8 mouse cellular contexts compared by ENCODE assay signal in the genomic region with DNA sequence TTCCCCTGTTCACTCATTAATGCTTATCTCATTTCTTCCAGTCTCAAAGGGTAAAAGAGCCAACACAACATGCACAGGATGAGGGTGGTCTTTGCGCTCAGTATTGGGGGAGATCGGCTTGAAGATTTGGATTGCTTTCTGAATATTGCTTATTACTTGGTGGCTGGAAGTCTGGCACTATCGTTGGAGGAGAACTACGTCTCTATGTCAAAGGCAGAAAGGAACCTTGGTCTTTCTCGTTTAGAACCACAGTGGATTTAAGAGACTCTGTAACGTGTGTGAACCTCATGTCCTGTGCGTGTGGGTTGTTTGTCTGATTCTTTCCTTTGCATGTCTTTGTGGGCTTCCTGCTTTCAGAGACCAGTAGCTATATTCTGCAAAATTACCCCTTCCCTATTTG. TPM values are rescaled to one million over a fixed set of nuclear protein-coding genes. Genes with fewer than 3 reads are reported as not detected.
DNase-seq lines count a peak whose midpoint lies in the region; ATAC-seq and TF ChIP-seq lines count a peak whose summit lies in the region.

No protein-coding gene starts in this region.

- peak overlapping the region; percentile 56 for H3K4me2 ChIP-seq in kidney, embryonic 14.5 days (replicated peaks; ENCODE audit: low read depth, low read length)
- peak overlapping the region; percentile 68 for H3K4me2 ChIP-seq in hindbrain, embryonic 13.5 days
- peak overlapping the region; percentile 57 for H3K4me2 ChIP-seq in midbrain, embryonic 11.5 days

- peak overlapping the region; percentile 79 for H3K4me3 ChIP-seq in kidney, embryonic 14.5 days (ENCODE audit: low read length)
- peak overlapping the region; percentile 90 for H3K4me3 ChIP-seq in cortical plate, adult 2 months (ENCODE audit: insufficient read depth, low read length)
- peak overlapping the region; percentile 85 for H3K4me3 ChIP-seq in hindbrain, embryonic 13.5 days
- peak overlapping the region; percentile 68 for H3K4me3 ChIP-seq in midbrain, embryonic 11.5 days (ENCODE audit: low read depth, low read length)

- peak overlapping the region; percentile 32; the same call in 1 of the 2 replicates for H3K9ac ChIP-seq in kidney, embryonic 14.5 days (ENCODE audit: low read depth, low read length)
- peak overlapping the region; percentile 93 for H3K9ac ChIP-seq in hindbrain, embryonic 13.5 days
- H3K9ac ChIP-seq in midbrain, embryonic 11.5 days (ENCODE audit: low read length) = no peak overlapping the region; the same call in 1 of the 2 replicates

- TF ChIP-seq POLR2A in cortical plate, adult 2 months (IDR thresholded peaks at IDR 0.05; ENCODE audit: extremely low read depth, insufficient read depth, low read length) = no peak

- DNase-seq in kidney, postnatal 25 days = no peak
- DNase-seq in midbrain, embryonic 11.5 days (ENCODE audit: low spot score, missing footprints) = no peak
- no peak for DNase-seq in frontal cortex, adult 2 months (ENCODE audit: extremely low spot score in 1 of 2, low spot score in 1 of 2)
- no peak for DNase-seq in testis, postnatal 10 days (ENCODE audit: low spot score)
- no peak for DNase-seq in left cerebral cortex, adult 9 months (ENCODE audit: low spot score in 2 of 2)

- TF ChIP-seq CTCF in cortical plate, adult 2 months (IDR thresholded peaks at IDR 0.05; ENCODE audit: extremely low read depth, insufficient read depth, low read length) = no peak

- H3K9me3 ChIP-seq in kidney, embryonic 14.5 days (ENCODE audit: control insufficient read depth, low read length) = no peaks in the 10 kb centered on the region
- no peaks in the 10 kb centered on the region for H3K9me3 ChIP-seq in hindbrain, embryonic 13.5 days
- no peaks in the 10 kb centered on the region for H3K9me3 ChIP-seq in midbrain, embryonic 11.5 days (ENCODE audit: control insufficient read depth, low read length)

- H3K27me3 ChIP-seq in kidney, embryonic 14.5 days (ENCODE audit: control insufficient read depth, insufficient read depth, low read length) = no peaks in the 10 kb centered on the region
- 0 out of 2 replicates have a peak, but pooled peaks cover 2% of the 10 kb centered on the region for H3K27me3 ChIP-seq in hindbrain, embryonic 13.5 days
- H3K27me3 ChIP-seq in midbrain, embryonic 11.5 days (ENCODE audit: control insufficient read depth, insufficient read depth, low read length) = no peaks in the 10 kb centered on the region

- no peak for ATAC-seq in kidney, embryonic 14.5 days (ENCODE audit: low FRiP score, low TSS enrichment)
- ATAC-seq in hindbrain, embryonic 13.5 days (ENCODE audit: low FRiP score) = no peak
- ATAC-seq in midbrain, embryonic 11.5 days (ENCODE audit: low FRiP score) = no peak

- H3K4me1 ChIP-seq in kidney, embryonic 14.5 days (ENCODE audit: control insufficient read depth, insufficient read depth, low read length) = peaks cover 7% of the 10 kb centered on the region; the same call in 1 of the 2 replicates
- peaks cover 10% of the 10 kb centered on the region for H3K4me1 ChIP-seq in cortical plate, adult 2 months (ENCODE audit: control insufficient read depth, insufficient read depth, low read length)
- H3K4me1 ChIP-seq in hindbrain, embryonic 13.5 days (replicated peaks) = peaks cover 38% of the 10 kb centered on the region
- H3K4me1 ChIP-seq in midbrain, embryonic 11.5 days (ENCODE audit: control insufficient read depth, insufficient read depth, low read length) = peaks cover 7% of the 10 kb centered on the region

- no peak overlapping the region for H3K27ac ChIP-seq in kidney, embryonic 14.5 days (ENCODE audit: low read depth, low read length)
- no peak overlapping the region for H3K27ac ChIP-seq in cortical plate, adult 2 months (ENCODE audit: insufficient read depth, low read length)
- peak overlapping the region; percentile 94; the same call in 1 of the 2 replicates for H3K27ac ChIP-seq in hindbrain, embryonic 13.5 days
- no peak overlapping the region for H3K27ac ChIP-seq in midbrain, embryonic 11.5 days (ENCODE audit: low read depth, low read length)

- 63% methylated on average over 7 of the region's 7 CpGs for WGBS in kidney, embryonic 14.5 days
- WGBS in hindbrain, embryonic 13.5 days = 60% methylated on average over 7 of the region's 7 CpGs
- 81% methylated on average over 7 of the region's 7 CpGs for WGBS in midbrain, embryonic 11.5 days

- H3K36me3 ChIP-seq in kidney, embryonic 14.5 days (ENCODE audit: control insufficient read depth, insufficient read depth, low read length) = no peaks in the 10 kb centered on the region
- 0 out of 2 replicates have a peak, but pooled peaks cover 3% of the 10 kb centered on the region for H3K36me3 ChIP-seq in hindbrain, embryonic 13.5 days
- H3K36me3 ChIP-seq in midbrain, embryonic 11.5 days (ENCODE audit: control insufficient read depth, insufficient read depth, low read length) = no peaks in the 10 kb centered on the region

RNA-seq across cellular contexts. Expression of gene Mmd, which starts 1.5 kb away (rescaled TPM):
- 25.5 and 25.6 TPM in 2 replicates for polyA plus RNA-seq in kidney, embryonic 14.5 days (2014; fragmentation: Nextera tagmentation; extraction: Ambion mirVana)
- 164 and 173 TPM in 2 replicates for polyA plus RNA-seq in cortical plate, adult 2 months (2012; rRNA removed)
- 105 and 114 TPM in 2 replicates for polyA plus RNA-seq in hindbrain, embryonic 13.5 days (2015; fragmentation: Nextera tagmentation; extraction: Ambion mirVana)
- 48.1 and 51.9 TPM in 2 replicates for polyA plus RNA-seq in midbrain, embryonic 11.5 days (2014; fragmentation: Nextera tagmentation; extraction: Ambion mirVana)
- 141 and 148 TPM in 2 replicates for polyA plus RNA-seq in frontal cortex, adult 2 months (2012; rRNA removed)
